ENCODE assay signal across 28 mouse cellular contexts in genomic region chr5:53172256-53172636, GRCm38 (mm10). TPM values are rescaled to one million over a fixed set of nuclear protein-coding genes. Genes with fewer than 3 reads are reported as not detected.
A peak's percentile ranks its signal among the peaks of the same experiment; 100 is the strongest.
DNase-seq lines count a peak whose midpoint lies in the region; ATAC-seq and TF ChIP-seq lines count a peak whose summit lies in the region.
"Had no signal": no experiment of that assay in that cellular context is flagged by ENCODE, and none has a peak within 500 bp of the region (broad histone marks: within the 10 kb centered on the region; RNA-seq: fewer than 3 reads in every experiment).

No protein-coding gene starts in this region.

- ATAC-seq in forebrain, embryonic 11.5 days (replicated peaks; ENCODE audit: low FRiP score), result no peak
- ATAC-seq: CD4-positive, CD25-positive, alpha-beta regulatory T cell, adult 4 months; forebrain, embryonic 13.5 days; forebrain, embryonic 16.5 days; hindbrain, embryonic 16.5 days had no signal

- no peak for TF ChIP-seq CTCF in kidney, adult 2 months (conservative IDR thresholded peaks at IDR 0.05; ENCODE audit: insufficient read depth, insufficient read length, low read depth, low read length)
- TF ChIP-seq CTCF in left cerebral cortex, adult 2 months (IDR thresholded peaks at IDR 0.05), result no peak

- H3K27me3 ChIP-seq in kidney, adult 2 months (replicated peaks; ENCODE audit: control insufficient read depth, insufficient read depth, low read length), result no peaks in the 10 kb centered on the region
- no peaks in the 10 kb centered on the region for H3K27me3 ChIP-seq in forebrain, embryonic 11.5 days (ENCODE audit: control insufficient read depth, insufficient read depth, low read length)
- H3K27me3 ChIP-seq: embryonic facial prominence, embryonic 13.5 days; forebrain, embryonic 13.5 days; heart, embryonic 12.5 days; heart, embryonic 15.5 days; hindbrain, embryonic 13.5 days had no signal

- no peak overlapping the region for H3K9ac ChIP-seq in forebrain, embryonic 11.5 days (ENCODE audit: low read length)
- H3K9ac ChIP-seq: embryonic facial prominence, embryonic 13.5 days; forebrain, embryonic 13.5 days; heart, embryonic 12.5 days; heart, embryonic 15.5 days; hindbrain, embryonic 13.5 days had no signal

- no peak overlapping the region for H3K4me2 ChIP-seq in forebrain, embryonic 11.5 days (ENCODE audit: low read depth, low read length, severe bottlenecking)
- H3K4me2 ChIP-seq: embryonic facial prominence, embryonic 13.5 days; forebrain, embryonic 13.5 days; heart, embryonic 12.5 days; heart, embryonic 15.5 days; hindbrain, embryonic 13.5 days had no signal

- peak overlapping the region; percentile 87 for H3K27ac ChIP-seq in kidney, adult 2 months (ENCODE audit: insufficient read depth, low read depth, low read length)
- peak overlapping the region; percentile 71 for H3K27ac ChIP-seq in left cerebral cortex, adult 2 months
- no peak overlapping the region for H3K27ac ChIP-seq in forebrain, embryonic 11.5 days (ENCODE audit: low read depth, low read length)
- H3K27ac ChIP-seq: embryonic facial prominence, embryonic 10.5 days; embryonic facial prominence, embryonic 13.5 days; forebrain, embryonic 13.5 days; heart, embryonic 15.5 days; hindbrain, embryonic 10.5 days; hindbrain, embryonic 13.5 days had no signal

- intact Hi-C loops in left cerebral cortex, adult 2 months (cut with DNase I), result no loop called here
- intact Hi-C loops in left cerebral cortex, postnatal 14 days (cut with DNase I), result no loop called here

- peaks cover 13% of the 10 kb centered on the region for H3K4me1 ChIP-seq in kidney, adult 2 months (ENCODE audit: control insufficient read depth, insufficient read depth, low read length)
- H3K4me1 ChIP-seq in forebrain, embryonic 11.5 days (replicated peaks; ENCODE audit: control insufficient read depth, insufficient read depth, low read length), result peaks cover 4% of the 10 kb centered on the region; the same call in 1 of the 2 replicates
- H3K4me1 ChIP-seq: embryonic facial prominence, embryonic 10.5 days; embryonic facial prominence, embryonic 13.5 days had no signal

- DNase-seq in kidney, adult 2 months, result no peak
- no peak for DNase-seq in kidney, postnatal 10 days
- DNase-seq in left cerebral cortex, adult 2 months (ENCODE audit: extremely low spot score in 1 of 2, low spot score in 2 of 2), result no peak
- no peak for DNase-seq in left cerebral cortex, postnatal 14 days (ENCODE audit: low spot score in 2 of 2)
- peak; percentile 70 for DNase-seq in skeletal muscle tissue, adult 2 months (ENCODE audit: low read depth, low spot score)
- no peak for DNase-seq in forebrain, embryonic 11.5 days (ENCODE audit: low spot score)
- DNase-seq: adrenal gland, adult 2 months; adrenal gland, postnatal 14 days; cerebellum, adult 9-10 months; embryo, embryonic 11 days; gastrocnemius, postnatal 25 days; heart, adult 18-20 months; heart, postnatal 10 days; heart, postnatal 36 days had no signal

- WGBS in kidney, adult 2 months, result 77% methylated on average over 10 of the region's 10 CpGs
- WGBS in forebrain, embryonic 11.5 days, result 91% methylated on average over 10 of the region's 10 CpGs

- no peak overlapping the region for H3K4me3 ChIP-seq in kidney, adult 2 months (ENCODE audit: insufficient read depth, low read depth, low read length)
- H3K4me3 ChIP-seq in left cerebral cortex, adult 2 months, result no peak overlapping the region
- H3K4me3 ChIP-seq in forebrain, embryonic 11.5 days (ENCODE audit: low read depth, low read length), result no peak overlapping the region
- H3K4me3 ChIP-seq: embryonic facial prominence, embryonic 10.5 days; embryonic facial prominence, embryonic 13.5 days; erythroblast, embryonic 14.5 days; forebrain, embryonic 13.5 days; heart, embryonic 12.5 days; heart, embryonic 15.5 days; hindbrain, embryonic 10.5 days; hindbrain, embryonic 13.5 days had no signal

- no peaks in the 10 kb centered on the region for H3K9me3 ChIP-seq in forebrain, embryonic 11.5 days (ENCODE audit: control insufficient read depth, low read length)
- H3K9me3 ChIP-seq: embryonic facial prominence, embryonic 10.5 days; embryonic facial prominence, embryonic 13.5 days; forebrain, embryonic 13.5 days; heart, embryonic 12.5 days; heart, embryonic 15.5 days; hindbrain, embryonic 10.5 days; hindbrain, embryonic 13.5 days had no signal

- no peaks in the 10 kb centered on the region for H3K36me3 ChIP-seq in kidney, adult 2 months (ENCODE audit: control insufficient read depth, insufficient read depth, low read length)
- no peaks in the 10 kb centered on the region for H3K36me3 ChIP-seq in forebrain, embryonic 11.5 days (ENCODE audit: control insufficient read depth, insufficient read depth, low read length)
- H3K36me3 ChIP-seq: embryonic facial prominence, embryonic 10.5 days; embryonic facial prominence, embryonic 13.5 days; heart, embryonic 12.5 days; heart, embryonic 15.5 days; hindbrain, embryonic 10.5 days had no signal

- TF ChIP-seq POLR2A in kidney, adult 2 months (IDR thresholded peaks at IDR 0.05; ENCODE audit: low read depth, low read length), result no peak

RNA-seq across cellular contexts. Expression of gene Sel1l3, which starts 41.5 kb away (rescaled TPM):
- polyA plus RNA-seq in kidney, adult 2 months (2012; rRNA removed), result 28.6 and 31.5 TPM in 2 replicates
- total RNA-seq in left cerebral cortex, adult 2 months (2021), result 10 to 100 TPM; 66.6 to 70.5 TPM
- 10 to 100 TPM; 78.7 to 95.4 TPM for total RNA-seq in left cerebral cortex, postnatal 14 days (2021)
- 9.1 and 10.4 TPM in 2 replicates for polyA plus RNA-seq in forebrain, embryonic 11.5 days (2014; fragmentation: Nextera tagmentation; extraction: Ambion mirVana)
- total RNA-seq: common myeloid progenitor, adult 5-6 weeks; MEL had no signal
- polyA plus RNA-seq: C2C12; erythroblast, embryonic 14.5 days had no signal
